Mouse (Mus musculus): ENCODE results near the gene Zfp110.

Zfp110 gene

GRCm38 (mm10) chr7:12897655-12898410, 63.3 kb downstream of the Zfp110 start, which contains the start of gene Zscan22:
Gene Zscan22 (plus strand): TSS chr7:12897815.
- peak; percentile 86 to 87 for DNase-seq

All from B cell, adult 2 months (primary cell).